Mouse (Mus musculus) midbrain, embryonic 15.5 days (tissue): ENCODE measurements around the gene Sebox. TPM values are rescaled to one million over a fixed set of nuclear protein-coding genes. Genes with fewer than 3 reads are reported as not detected.
"Not testable (repeated sequence)": the region's sequence is repeated elsewhere in the genome, so short reads cannot be mapped to it uniquely, and the experiment has no call there.

Source experiments
- ATAC-seq: fragments of 200-750 bp; cut with Nextera tagmentation; replicated peaks from 2 replicates; pipeline ENCODE4 v1.8.0; 2017; ENCODE audit warnings: moderate TSS enrichment
- H3K27ac ChIP-seq: fragments of 300-500 bp; sonication (generic); 2 replicates; pipeline ENCODE4 v1.5.1; 2015; ENCODE audit warnings: mild to moderate bottlenecking, inconsistent platforms
- H3K27me3 ChIP-seq: fragments of 300-500 bp; sonication (generic); replicated peaks from 2 replicates; pipeline ENCODE4 v1.6.1; 2015; ENCODE audit warnings: inconsistent platforms
- H3K36me3 ChIP-seq: fragments of 300-500 bp; sonication (generic); replicated peaks from 2 replicates; pipeline ENCODE4 v1.6.1; 2015; ENCODE audit warnings: inconsistent platforms
- H3K4me1 ChIP-seq: fragments of 300-500 bp; sonication (generic); 2 replicates; pipeline ENCODE4 v1.6.1; 2015; ENCODE audit warnings: inconsistent platforms
- H3K4me2 ChIP-seq: fragments of 300-500 bp; sonication (generic); 2 replicates; pipeline ENCODE4 v1.6.1; 2015; ENCODE audit warnings: inconsistent platforms, mild to moderate bottlenecking, moderate library complexity
- H3K4me3 ChIP-seq: fragments of 300-500 bp; sonication (generic); 2 replicates; pipeline ENCODE4 v1.5.1; 2015; ENCODE audit warnings: mild to moderate bottlenecking, inconsistent platforms
- H3K9ac ChIP-seq: fragments of 300-500 bp; sonication (generic); 2 replicates; pipeline ENCODE4 v1.6.1; 2015; ENCODE audit warnings: mild to moderate bottlenecking, inconsistent platforms
- H3K9me3 ChIP-seq: fragments of 300-500 bp; sonication (generic); 2 replicates; pipeline ENCODE4 v1.6.1; 2016; ENCODE audit warnings: inconsistent platforms
- WGBS: fragments of 180-500 bp; shearing (Covaris S2); methylation state at CpG from one replicate; pipeline ENCODE4 v1.1.7; 2015; ENCODE audit warnings: mixed read lengths; 5-methylcytosine and 5-hydroxymethylcytosine counted together
- polyA plus RNA-seq: library from polyadenylated mRNA; unstranded; fragments of >200 nt; fragmentation: Nextera tagmentation; extraction: Ambion mirVana; gene quantifications from 2 replicates; pipeline ENCODE4 v1.2.1, GENCODE M21; 2015

Gene Sebox
- polyA plus RNA-seq, 1 experiment from 2014 or later = 0.13 TPM

- Histone ChIP-seq H3K4me3 (no peak overlapping the region), H3K27ac (no peak overlapping the region), H3K4me1 (no peaks in the 10 kb centered on the region), H3K27me3 (no peaks in the 10 kb centered on the region), H3K36me3 (peaks cover 51% of the 10 kb centered on the region), H3K9me3 (no peaks in the 10 kb centered on the region), H3K9ac (no peak overlapping the region), H3K4me2 (no peak overlapping the region)
- no peak for ATAC-seq
- WGBS = 67% methylated on average over 2 of the region's 2 CpGs
These were observed 21.6 kb downstream of the Sebox start for GRCm38 (mm10) chr11:78524838-78525237.

GRCm38 (mm10) chr11:78528714-78529113 is 25.5 kb downstream of the Sebox start:
- Histone ChIP-seq H3K9me3 (no peaks in the 10 kb centered on the region), H3K4me1 (0 out of 2 replicates have a peak, but pooled peaks cover 10% of the 10 kb centered on the region), H3K4me3 (no peak overlapping the region), H3K27ac (no peak overlapping the region), H3K4me2 (no peak overlapping the region), H3K27me3 (no peaks in the 10 kb centered on the region), H3K36me3 (peaks cover 40% of the 10 kb centered on the region), H3K9ac (no peak overlapping the region)
- ATAC-seq = no peak
- WGBS = 75% methylated on average over 9 of the region's 9 CpGs

DNA sequence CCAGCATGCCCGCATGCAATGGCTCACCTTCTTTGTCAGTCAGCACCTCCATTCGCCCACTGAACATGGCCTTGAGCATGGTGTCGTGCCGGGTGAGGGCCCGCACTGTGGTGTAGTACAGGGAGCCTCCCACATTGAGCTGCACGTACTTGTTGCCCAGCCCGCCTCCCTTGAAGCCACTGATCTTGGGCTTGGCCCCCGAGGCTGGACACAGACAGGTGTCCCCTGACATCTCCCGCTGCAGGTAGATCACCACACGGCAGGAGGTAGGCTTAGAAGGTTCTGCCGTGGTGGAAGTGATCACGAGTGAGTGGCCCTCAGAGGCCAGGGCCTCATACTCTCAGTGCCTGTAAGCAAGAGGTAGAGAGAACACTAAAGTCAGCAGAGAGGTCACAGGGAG is 26.8 kb downstream of the Sebox start:
- no peak overlapping the region for H3K4me2 ChIP-seq
- H3K4me3 ChIP-seq = no peak overlapping the region
- no peak overlapping the region for H3K27ac ChIP-seq
- ATAC-seq = no peak
- WGBS = 89% methylated on average over 12 of the region's 12 CpGs
- H3K27me3 ChIP-seq = no peaks in the 10 kb centered on the region
- H3K9ac ChIP-seq = no peak overlapping the region
- no peaks in the 10 kb centered on the region for H3K9me3 ChIP-seq
- peaks cover 30% of the 10 kb centered on the region for H3K36me3 ChIP-seq
- peaks cover 19% of the 10 kb centered on the region for H3K4me1 ChIP-seq

- Histone ChIP-seq H3K9ac (no peak overlapping the region), H3K4me2 (no peak overlapping the region), H3K36me3 (peaks cover 24% of the 10 kb centered on the region), H3K4me1 (peaks cover 24% of the 10 kb centered on the region), H3K4me3 (no peak overlapping the region), H3K27ac (no peak overlapping the region), H3K9me3 (no peaks in the 10 kb centered on the region), H3K27me3 (no peaks in the 10 kb centered on the region)
- ATAC-seq = no peak
- 87% methylated on average over 6 of the region's 6 CpGs for WGBS
These were observed 27.8 kb downstream of the Sebox start for GRCm38 (mm10) chr11:78531046-78531445.

- peaks cover 20% of the 10 kb centered on the region for H3K36me3 ChIP-seq
- peaks cover 24% of the 10 kb centered on the region for H3K4me1 ChIP-seq
- WGBS = 94% methylated on average over 10 of the region's 10 CpGs
- not testable (repeated sequence) for H3K27ac ChIP-seq, H3K27me3 ChIP-seq, ATAC-seq, H3K4me2 ChIP-seq, H3K9me3 ChIP-seq, H3K9ac ChIP-seq, H3K4me3 ChIP-seq
These were observed 28.3 kb downstream of the Sebox start for GRCm38 (mm10) chr11:78531515-78531914.

GRCm38 (mm10) chr11:78534516-78534915 is 31.3 kb downstream of the Sebox start:
- peaks cover 37% of the 10 kb centered on the region for H3K4me1 ChIP-seq
- H3K36me3 ChIP-seq = peaks cover 8% of the 10 kb centered on the region; the same call in 1 of the 2 replicates
- 90% methylated on average over 4 of the region's 4 CpGs for WGBS
- H3K4me3 ChIP-seq = peak overlapping the region; percentile 94; the same call in 1 of the 2 replicates
- peak overlapping the region; percentile 88 for H3K4me2 ChIP-seq
- ATAC-seq = no peak
- H3K9ac ChIP-seq = no peak overlapping the region
- H3K27me3 ChIP-seq = no peaks in the 10 kb centered on the region
- no peak overlapping the region for H3K27ac ChIP-seq
- no peaks in the 10 kb centered on the region for H3K9me3 ChIP-seq

DNA sequence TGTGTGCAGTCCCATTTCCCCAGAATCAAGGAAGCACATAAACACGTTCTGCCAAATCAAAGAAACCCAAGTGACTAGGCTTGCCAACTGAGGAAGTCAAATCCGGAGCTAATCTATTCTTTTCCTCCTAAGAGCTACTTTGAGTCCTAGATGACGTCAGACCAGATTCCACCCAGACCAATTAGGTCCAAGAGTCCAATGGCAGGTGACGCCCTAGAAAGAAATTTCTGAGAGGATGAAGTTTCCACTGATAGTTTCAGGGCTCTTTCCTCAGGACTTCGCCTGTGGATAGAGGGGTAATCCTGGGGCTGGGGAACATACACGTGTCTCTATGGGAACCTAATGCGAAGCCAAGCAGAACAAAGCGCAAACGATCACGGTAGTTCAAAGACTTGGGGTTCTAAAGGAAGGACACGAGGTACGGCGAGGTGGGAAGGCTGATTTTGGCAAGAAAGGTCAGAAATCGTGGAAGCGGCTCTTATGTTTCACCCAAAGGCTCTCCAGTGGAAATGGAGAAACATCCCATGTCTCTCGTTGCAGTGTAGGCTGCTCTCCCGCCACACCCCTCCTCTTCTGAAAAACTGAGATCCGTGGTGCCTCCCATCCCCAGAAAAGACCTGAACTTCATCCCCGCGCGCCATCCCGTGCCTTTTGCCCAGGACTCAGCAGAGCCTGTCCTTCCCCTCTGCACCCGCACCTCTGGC is 32.3 kb downstream of the Sebox start:
- H3K4me1 ChIP-seq = peaks cover 37% of the 10 kb centered on the region
- H3K27me3 ChIP-seq = no peaks in the 10 kb centered on the region
- peak overlapping the region; percentile 89 for H3K9ac ChIP-seq
- peak overlapping the region; percentile 88 for H3K4me2 ChIP-seq
- WGBS = under 1% methylated on average over 23 of the region's 23 CpGs
- H3K36me3 ChIP-seq = peaks cover 16% of the 10 kb centered on the region; the same call in 1 of the 2 replicates
- no peaks in the 10 kb centered on the region for H3K9me3 ChIP-seq
- H3K4me3 ChIP-seq = peak overlapping the region; percentile 94
- ATAC-seq = peak; percentile 19
- peak overlapping the region; percentile 92 for H3K27ac ChIP-seq

DNA sequence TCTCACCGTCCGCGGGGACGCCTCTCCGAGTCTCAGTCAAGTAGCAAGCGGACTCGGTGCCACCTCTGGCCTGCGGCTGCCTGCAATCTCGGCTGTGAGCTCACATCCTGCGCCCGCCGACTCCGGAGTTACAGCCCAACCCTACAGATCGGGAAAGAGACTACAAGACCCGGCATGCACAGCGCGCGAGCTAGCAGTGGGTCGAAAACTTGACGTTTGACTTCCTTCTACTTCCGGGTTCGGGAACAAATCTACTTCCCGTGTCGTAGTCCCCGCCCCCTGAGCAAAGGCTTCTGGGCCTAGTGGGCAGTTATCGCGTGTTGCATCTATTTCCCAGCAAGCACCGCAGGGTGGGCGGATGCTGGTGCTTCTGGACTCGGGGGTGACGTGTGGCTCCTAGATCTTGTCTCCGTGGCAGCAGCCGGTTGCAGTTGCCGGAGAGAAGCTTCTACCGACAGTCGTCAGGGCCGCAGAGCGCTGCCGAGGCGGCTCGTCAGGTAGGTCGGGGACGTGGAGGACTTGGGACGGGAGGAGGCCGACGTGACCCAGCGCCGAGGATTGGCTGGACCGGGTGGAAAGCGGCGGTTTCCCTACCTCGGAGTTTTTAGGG is 32.9 kb downstream of the Sebox start, which contains the start of the genes Tnfaip1 and Ift20:
Tnfaip1 (minus strand) TSS at position 253 of the 610 bp plus-strand sequence.
Ift20 (plus strand) TSS at position 282 of the 610 bp plus-strand sequence.
- peak within 1 kb of the TSS; percentile 94 for H3K4me3 ChIP-seq
- H3K27me3 ChIP-seq = no peaks in the 10 kb centered on the region
- under 1% methylated on average over 52 of the region's 52 CpGs for WGBS
- H3K36me3 ChIP-seq = peaks cover 22% of the 10 kb centered on the region
- ATAC-seq = peak; percentile 98
- H3K9ac ChIP-seq = peak within 1 kb of the TSS; percentile 89
- peak within 1 kb of the TSS; percentile 92 for H3K27ac ChIP-seq
- H3K4me1 ChIP-seq = peaks cover 37% of the 10 kb centered on the region
- no peaks in the 10 kb centered on the region for H3K9me3 ChIP-seq
- peak within 1 kb of the TSS; percentile 88 for H3K4me2 ChIP-seq

DNA sequence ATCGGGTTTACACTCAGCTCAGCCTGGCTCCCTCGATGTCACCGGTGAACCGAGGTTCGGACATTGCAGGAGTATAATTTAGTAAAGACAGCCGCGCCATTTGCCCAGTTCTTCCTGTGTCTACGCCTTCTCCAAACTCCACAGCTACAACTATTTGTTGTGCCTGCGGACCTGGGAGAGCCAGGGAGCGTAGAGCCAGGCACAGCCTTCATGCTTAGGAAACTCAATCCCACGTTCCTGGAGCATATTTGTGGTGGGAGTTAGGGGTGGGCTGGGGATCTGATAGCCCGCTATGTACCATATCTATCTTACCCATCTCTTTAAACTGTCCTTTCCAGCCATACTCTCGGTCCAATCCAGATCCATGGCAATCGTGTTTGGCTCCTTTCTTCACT is 33.4 kb downstream of the Sebox start:
- no peak for ATAC-seq
- H3K4me2 ChIP-seq = peak overlapping the region; percentile 67
- H3K27ac ChIP-seq = peak overlapping the region; percentile 92
- no peaks in the 10 kb centered on the region for H3K27me3 ChIP-seq
- H3K9ac ChIP-seq = peak overlapping the region; percentile 76
- no peaks in the 10 kb centered on the region for H3K9me3 ChIP-seq
- peak overlapping the region; percentile 94 for H3K4me3 ChIP-seq
- 3% methylated on average over 14 of the region's 14 CpGs for WGBS
- H3K4me1 ChIP-seq = peaks cover 37% of the 10 kb centered on the region
- peaks cover 22% of the 10 kb centered on the region for H3K36me3 ChIP-seq

- H3K36me3 ChIP-seq = peaks cover 34% of the 10 kb centered on the region
- 90% methylated on average over 3 of the region's 3 CpGs for whole genome bisulfite sequencing
These were observed 37.1 kb downstream of the Sebox start for GRCm38 (mm10) chr11:78540358-78540757.

DNA sequence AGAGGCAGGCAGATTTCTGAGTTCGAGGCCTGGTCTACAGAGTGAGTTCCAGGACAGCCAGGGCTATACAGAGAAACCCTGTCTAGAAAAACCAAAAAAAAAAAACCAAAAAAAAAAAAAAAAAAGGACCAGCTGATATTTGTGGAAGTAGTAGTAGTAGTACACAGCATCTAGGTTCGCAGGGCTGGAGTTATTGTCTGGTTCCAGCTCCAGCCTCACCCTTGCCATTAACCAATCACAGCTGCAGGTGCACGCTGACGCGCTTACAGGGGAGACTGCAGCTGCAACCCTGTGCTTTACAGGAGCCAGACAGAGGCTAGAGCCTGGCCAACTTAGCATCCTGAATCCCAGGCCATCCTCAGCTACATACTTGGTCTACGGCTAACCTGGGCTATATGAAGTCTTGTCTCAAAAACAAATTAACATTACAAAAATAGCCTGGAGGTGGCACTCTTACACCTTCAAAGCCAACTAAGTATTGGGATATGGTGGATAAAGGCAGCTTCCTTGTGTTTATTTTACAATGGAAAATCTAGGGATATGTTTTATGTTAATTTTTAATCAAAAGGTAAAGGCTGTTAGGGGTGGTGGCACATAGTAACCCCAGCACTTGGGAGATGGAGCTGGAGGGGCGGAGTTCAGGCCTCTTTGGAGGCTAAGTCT is 41.3 kb downstream of the Sebox start:
- H3K36me3 ChIP-seq = peaks cover 25% of the 10 kb centered on the region
- H3K4me1 ChIP-seq = peaks cover 9% of the 10 kb centered on the region
- no peaks in the 10 kb centered on the region for H3K27me3 ChIP-seq
- no peak for ATAC-seq
- H3K4me2 ChIP-seq = no peak overlapping the region
- WGBS = 94% methylated on average over 7 of the region's 7 CpGs
- no peak overlapping the region for H3K9ac ChIP-seq
- no peak overlapping the region for H3K4me3 ChIP-seq
- no peaks in the 10 kb centered on the region for H3K9me3 ChIP-seq
- no peak overlapping the region for H3K27ac ChIP-seq

More at GRCm38 (mm10) chr11:78540358-78540757, 37.1 kb downstream of the Sebox start:
- Histone ChIP-seq H3K27me3 (no peaks in the 10 kb centered on the region), H3K27ac (no peak overlapping the region), H3K4me3 (no peak overlapping the region), H3K4me1 (peaks cover 15% of the 10 kb centered on the region), H3K9me3 (no peaks in the 10 kb centered on the region), H3K4me2 (no peak overlapping the region), H3K9ac (no peak overlapping the region)
- no peak for ATAC-seq

DNA sequence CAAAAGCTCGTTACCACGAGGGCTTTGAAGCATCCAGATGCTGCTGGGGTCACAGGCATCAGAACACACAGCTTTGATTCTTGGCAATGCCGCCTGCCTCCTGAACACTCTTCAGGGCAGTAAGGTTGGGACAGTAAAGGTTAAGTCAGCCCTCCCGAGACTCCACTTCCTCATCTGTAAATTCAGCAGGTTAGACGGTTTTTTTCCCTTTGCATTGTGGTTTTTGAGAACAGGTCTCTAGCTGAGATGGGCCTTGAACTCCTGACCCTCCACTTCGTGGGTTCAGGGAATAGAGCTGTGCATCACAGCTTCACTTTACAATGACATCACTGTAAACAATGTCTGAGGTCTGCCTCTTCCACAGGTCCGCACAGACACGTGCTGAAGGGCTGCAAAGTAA is 41.9 kb downstream of the Sebox start:
- Histone ChIP-seq H3K9ac (no peak overlapping the region), H3K4me3 (no peak overlapping the region), H3K36me3 (peaks cover 21% of the 10 kb centered on the region), H3K27ac (no peak overlapping the region), H3K27me3 (no peaks in the 10 kb centered on the region), H3K9me3 (no peaks in the 10 kb centered on the region), H3K4me1 (peaks cover 15% of the 10 kb centered on the region), H3K4me2 (no peak overlapping the region)
- no peak for ATAC-seq
- 85% methylated on average over 8 of the region's 8 CpGs for WGBS
